Mouse (Mus musculus) frontal cortex, postnatal 25 days (tissue): ENCODE measurements around the gene Zbtb8os.
"Not testable (repeated sequence)": the region's sequence is repeated elsewhere in the genome, so short reads cannot be mapped to it uniquely, and the experiment has no call there.

Experiments
- DNase-seq, 2 experiments: peaks; one replicate each; pipeline ENCODE4 v3.0.0; 2022; ENCODE audit warnings: low spot score in 2 of 2

Zbtb8os gene

GRCm38 (mm10) chr4:129332846-129333245 lies 2.6 kb upstream of the Zbtb8os start:
- no peak for DNase-seq

DNA sequence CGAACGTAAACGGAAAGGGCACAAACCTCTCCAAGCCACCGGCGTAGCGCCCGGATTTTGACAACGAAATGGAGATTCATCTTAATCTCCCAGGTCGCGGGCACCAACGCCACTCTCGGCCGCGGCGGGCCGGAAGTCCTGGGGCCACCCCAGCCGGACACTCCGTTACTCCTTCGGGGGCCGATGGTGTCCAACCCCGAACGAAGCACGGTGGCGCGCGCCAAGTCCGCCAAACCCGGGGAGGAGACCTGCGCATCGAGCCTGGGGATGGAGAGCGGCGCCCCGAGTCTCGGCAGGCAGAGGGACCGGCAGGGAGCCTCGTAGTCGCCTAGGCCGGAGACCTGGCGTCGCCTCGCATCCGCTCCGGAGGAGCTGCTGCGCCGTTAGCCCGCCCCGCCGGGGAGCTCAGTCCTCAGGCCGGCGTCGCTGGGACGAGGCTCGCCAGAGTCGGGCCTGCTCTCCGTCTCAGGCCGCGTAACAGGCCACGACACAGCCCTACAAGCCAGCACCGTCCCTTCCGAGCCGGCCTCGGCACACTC lies 749 bp upstream of the Zbtb8os start:
- DNase-seq, result no peak

- no peak for DNase-seq
Observed at GRCm38 (mm10) chr4:129336291-129336690, 796 bp downstream of the Zbtb8os start.

DNA sequence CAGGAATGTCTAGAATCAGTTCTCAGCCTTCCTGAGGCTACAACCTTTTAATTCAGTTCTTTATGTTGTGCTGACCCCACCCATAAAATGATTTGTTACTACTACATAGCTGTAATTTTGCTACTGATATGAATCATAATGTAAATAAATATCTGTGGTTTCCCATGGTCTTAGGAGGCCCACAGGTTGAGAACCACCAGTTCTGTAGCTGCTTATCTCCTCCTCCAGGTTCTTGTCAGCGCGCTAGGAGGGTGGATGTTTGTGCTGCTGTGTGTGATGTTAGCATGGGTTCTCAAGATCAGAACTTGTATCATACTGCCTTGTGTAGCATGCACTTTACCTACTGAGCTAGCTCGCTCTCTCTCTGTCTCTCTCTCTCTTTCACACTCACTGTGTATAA lies 4.2 kb downstream of the Zbtb8os start:
- DNase-seq, result no peak

DNA sequence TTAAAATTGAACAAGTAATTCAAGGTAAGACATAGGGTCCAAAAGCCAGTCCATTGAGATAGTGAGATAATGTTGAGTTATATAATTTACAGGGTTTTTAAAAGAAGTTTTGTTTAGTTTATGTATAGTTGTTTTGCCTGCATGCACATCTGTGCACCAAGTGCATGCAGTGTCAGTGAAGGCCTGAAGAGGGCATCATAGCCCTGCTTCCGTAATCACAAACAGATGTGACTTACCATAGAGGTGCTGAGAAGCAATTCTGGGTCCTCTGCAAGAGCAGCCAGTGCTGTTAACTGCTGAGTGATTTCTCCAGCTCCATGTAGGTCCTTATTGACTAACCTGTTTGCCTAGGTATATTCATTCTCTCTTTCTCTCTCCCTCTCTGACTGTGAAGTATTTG lies 6.4 kb downstream of the Zbtb8os start:
- no peak for DNase-seq

DNA sequence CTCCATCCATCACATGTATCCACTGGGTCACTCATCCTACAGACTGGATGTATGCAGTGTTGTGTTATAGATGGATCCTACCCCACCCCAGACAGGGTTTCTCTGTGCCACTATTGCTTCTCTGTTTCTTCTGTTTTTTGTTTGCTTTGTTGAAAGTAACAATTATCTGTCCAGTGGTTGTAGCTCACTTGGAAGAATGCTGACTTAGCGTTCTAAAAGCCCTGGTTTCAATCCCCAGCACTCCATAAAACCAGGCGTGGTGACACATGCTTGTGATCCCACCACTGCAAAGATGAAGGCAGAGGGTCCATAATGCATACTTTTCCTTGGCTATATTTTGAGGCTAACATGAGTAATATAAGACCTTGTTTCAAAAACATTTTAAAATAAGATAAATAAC lies 7.2 kb downstream of the Zbtb8os start:
- no peak for DNase-seq

GRCm38 (mm10) chr4:129346481-129347154 lies 11.1 kb downstream of the Zbtb8os start:
- no peak for DNase-seq

GRCm38 (mm10) chr4:129350644-129351043 lies 15.1 kb downstream of the Zbtb8os start:
- peak; percentile 54 for DNase-seq

DNA sequence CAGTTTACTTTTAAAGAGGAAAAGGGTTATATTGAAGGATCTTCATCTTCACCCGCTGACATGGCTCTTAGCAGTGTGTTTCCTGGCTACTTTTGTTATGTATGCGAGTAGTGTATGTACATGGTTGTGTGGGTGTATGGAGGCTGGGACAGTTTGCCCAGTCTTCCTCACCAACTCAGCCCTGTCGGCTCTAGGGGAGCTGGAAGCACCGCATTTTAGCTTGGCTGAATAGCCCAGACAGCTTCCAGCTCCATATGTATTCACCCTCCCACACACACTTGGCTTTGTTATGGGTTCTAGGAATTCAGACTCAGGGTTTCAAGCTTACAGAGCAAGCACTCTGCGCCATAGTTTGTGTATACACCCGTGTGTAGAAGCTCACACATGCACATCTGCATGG lies 15.6 kb downstream of the Zbtb8os start:
- peak in 1 of 2 experiments; percentile 21 for DNase-seq

- no peak for DNase-seq
Observed at GRCm38 (mm10) chr4:129353176-129353575, 17.7 kb downstream of the Zbtb8os start.

DNA sequence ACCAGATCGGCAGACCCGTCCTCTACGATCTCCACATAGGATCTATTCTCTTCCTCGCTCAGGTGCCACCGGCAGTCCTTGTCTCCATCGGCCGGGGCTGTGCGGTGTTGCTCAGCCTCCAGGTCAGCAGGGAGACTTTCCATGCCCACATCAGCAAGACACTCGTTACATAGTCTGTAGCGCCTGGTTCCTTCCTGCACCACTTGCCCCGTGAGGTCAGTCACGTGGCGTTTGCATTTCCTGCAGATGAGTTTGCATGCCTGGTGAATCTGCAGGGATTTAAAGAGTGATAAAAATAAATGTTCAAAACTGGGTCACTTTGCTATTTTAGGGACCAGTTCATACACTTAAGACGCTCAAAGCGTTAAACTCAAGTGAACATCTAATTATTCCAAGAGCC lies 18.7 kb downstream of the Zbtb8os start:
- no peak for DNase-seq

GRCm38 (mm10) chr4:129357613-129358163 lies 22.2 kb downstream of the Zbtb8os start:
- DNase-seq, result no peak

- DNase-seq, result not testable (repeated sequence)
Observed at GRCm38 (mm10) chr4:129362238-129362637, 26.7 kb downstream of the Zbtb8os start.

GRCm38 (mm10) chr4:129362771-129363170 lies 27.3 kb downstream of the Zbtb8os start:
- DNase-seq, result no peak

- DNase-seq, result no peak
Observed at GRCm38 (mm10) chr4:129363463-129363862, 28.0 kb downstream of the Zbtb8os start.

- no peak for DNase-seq
Observed at GRCm38 (mm10) chr4:129364379-129364778, 28.9 kb downstream of the Zbtb8os start.

DNA sequence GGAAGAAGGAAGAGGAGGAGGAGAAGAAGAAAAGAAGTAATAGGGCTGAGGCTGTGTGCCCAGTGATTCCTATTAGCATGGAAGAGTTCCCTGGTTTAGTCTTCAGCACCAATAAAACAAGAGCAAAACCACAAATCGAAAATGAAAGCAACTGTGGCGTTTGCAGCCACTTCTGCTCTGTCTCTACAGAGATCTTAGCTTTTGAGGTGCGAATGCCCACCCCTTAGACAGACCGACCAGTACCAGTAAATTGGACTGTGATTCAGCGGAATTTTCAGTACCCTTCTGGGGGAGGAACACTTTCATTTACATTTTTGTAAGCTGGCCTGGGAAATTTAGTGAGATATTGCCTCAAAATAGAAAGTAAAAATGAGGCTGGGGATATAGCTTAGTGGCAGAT lies 29.7 kb downstream of the Zbtb8os start:
- DNase-seq, result no peak

DNA sequence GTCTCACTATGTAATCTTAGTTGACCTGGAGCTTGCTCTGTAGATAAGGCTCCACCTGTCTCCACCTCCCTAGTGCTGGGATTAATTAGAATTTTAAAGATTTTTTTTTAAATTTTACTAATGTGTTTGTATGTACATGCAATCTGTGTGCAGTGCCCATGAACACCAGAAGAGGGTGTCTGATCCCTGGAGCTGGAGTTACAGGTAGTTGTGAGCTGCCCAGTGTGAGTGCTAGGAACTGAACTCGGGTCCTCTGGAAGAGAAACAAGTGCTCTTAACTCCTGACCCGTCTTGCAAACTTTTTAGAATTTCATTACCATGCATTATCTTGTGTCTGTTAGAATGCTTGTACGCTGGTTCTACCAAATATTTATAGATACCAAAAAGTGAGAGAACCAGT lies 35.9 kb downstream of the Zbtb8os start:
- DNase-seq, result no peak

GRCm38 (mm10) chr4:129373202-129373976 lies 37.9 kb downstream of the Zbtb8os start:
- DNase-seq, result no peak

GRCm38 (mm10) chr4:129374219-129374755 lies 38.8 kb downstream of the Zbtb8os start:
- DNase-seq, result no peak

GRCm38 (mm10) chr4:129375000-129375399 lies 39.5 kb downstream of the Zbtb8os start:
- DNase-seq, result no peak

DNA sequence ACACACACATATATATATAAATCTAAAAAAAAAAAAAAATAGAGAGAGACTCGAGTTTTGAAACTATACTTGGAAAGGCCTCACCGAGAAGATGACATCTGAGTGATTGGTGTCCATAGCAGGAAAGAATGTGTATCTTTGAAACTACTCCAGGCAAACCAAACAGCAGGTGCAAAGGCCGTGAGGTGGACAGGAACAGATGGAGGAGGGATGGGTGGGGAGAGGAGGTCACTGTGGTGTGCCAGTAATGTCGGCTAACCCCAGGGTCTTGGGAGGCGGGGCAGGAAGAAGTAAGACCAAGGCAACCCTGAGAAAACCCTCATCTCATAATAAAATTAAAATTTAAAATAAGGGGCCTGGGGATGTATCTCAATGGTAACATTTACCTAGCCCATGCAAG lies 40.3 kb downstream of the Zbtb8os start:
- DNase-seq, result no peak
